Mouse (Mus musculus) heart, postnatal 0 days (tissue): Measurements from ENCODE around the gene Akap8l.

Source experiments
- CTCF ChIP-seq: IDR thresholded peaks from 2 replicates; pipeline ENCODE4 v1.5.1; 2016; ENCODE audit warnings: antibody characterized with exemption, control low read depth, low read depth
- EP300 ChIP-seq: IDR thresholded peaks from 2 replicates; pipeline ENCODE4 v1.6.1; 2016; ENCODE audit warnings: antibody characterized with exemption, low read depth

DNA sequence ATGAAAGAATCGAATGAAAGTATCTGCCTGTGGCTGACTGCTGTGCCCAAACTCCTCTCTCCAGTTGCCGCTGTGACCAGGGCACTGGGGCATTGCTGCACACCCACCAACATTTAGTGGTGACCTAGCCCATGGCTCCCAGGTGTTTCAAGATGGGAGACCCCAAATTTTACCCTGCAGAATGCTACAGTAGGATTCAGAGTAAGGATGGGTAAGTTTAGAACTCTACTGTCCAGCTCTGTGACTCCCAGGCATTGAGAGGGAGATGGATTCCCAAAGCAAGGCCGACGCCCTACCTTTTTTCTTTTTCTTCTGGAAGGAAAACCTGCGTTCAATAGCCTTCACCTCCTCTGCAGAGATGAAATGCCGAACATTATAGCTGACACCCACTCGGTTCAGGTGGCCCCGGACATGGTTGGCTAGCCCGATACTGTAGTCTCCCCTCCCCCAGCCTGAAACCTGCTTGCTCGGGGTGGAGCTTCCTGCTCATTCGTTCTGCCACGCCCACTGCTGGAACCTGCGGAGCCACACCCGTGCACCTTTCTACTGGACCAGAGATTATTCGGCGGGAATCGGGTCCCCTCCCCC, 18.7 kb upstream of the Akap8l start:
- no peak for TF ChIP-seq CTCF
- no peak for TF ChIP-seq EP300
